Mouse (Mus musculus) layer of hippocampus, postnatal 25 days (tissue): ENCODE results near the gene U2af1. TPM values are rescaled to one million over a fixed set of nuclear protein-coding genes. Genes with fewer than 3 reads are reported as not detected.
"Not testable (repeated sequence)": the region's sequence is repeated elsewhere in the genome, so short reads cannot be mapped to it uniquely, and the experiment has no call there.

Experiments
- DNase-seq, 2 experiments: peaks; one replicate each; pipeline ENCODE4 v3.0.0; 2022; ENCODE audit warnings: mixed read lengths in 2 of 2, low spot score in 1 of 2; ENCODE audit errors: extremely low spot score in 1 of 2
- total RNA-seq, 2 experiments: library from RNA; stranded (reverse); gene quantifications; 2 replicates each; pipeline ENCODE4 v1.2.3; 2021

Gene U2af1
- total RNA-seq: 100 to 1,000 TPM; 121 to 128 TPM

DNA sequence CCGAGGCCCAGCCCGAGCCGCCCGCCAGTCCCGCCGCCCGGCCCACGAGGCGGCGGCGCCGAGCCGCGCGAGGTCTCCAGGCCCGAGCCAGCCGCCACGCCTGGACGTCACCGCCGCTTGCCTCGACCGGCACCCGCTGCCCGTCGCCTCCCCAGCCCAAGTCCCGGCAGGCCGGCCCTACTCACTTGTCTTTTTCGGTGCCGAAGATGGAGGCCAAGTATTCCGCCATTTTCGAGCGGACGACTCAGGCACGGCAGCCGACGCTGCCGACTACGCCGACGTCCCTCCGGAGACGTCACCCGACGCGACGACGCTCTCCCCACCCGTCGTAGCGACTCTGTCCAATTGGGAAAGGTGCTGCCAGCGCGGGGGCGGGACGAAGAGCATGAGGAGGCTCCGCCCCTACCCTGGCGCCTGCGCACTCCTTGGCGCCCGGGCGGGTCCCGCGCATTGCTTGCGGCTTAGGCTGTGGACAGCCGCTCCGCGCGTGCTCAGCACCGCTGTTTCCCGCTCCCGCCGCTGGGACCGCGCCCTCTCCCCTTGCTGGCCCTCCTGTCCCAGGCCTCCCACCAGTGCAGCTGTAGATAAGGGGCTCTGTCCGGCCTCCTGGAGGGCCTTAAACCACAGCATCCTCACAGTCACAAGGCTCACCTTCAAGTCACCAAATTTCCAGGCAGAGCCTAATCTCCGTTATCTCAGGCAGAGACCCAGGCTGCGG is at the start of gene U2af1:
Gene U2af1 (minus strand): TSS at position 425 of the 718 bp plus-strand sequence.
- DNase-seq: peak; percentile 96 to 98

GRCm38 (mm10) chr17:31705271-31706020 is 46.8 kb upstream of the U2af1 start:
- DNase-seq: peak; percentile 37 to 39

- no peak for DNase-seq
These were observed 44.7 kb upstream of the U2af1 start for GRCm38 (mm10) chr17:31703276-31703980.

DNA sequence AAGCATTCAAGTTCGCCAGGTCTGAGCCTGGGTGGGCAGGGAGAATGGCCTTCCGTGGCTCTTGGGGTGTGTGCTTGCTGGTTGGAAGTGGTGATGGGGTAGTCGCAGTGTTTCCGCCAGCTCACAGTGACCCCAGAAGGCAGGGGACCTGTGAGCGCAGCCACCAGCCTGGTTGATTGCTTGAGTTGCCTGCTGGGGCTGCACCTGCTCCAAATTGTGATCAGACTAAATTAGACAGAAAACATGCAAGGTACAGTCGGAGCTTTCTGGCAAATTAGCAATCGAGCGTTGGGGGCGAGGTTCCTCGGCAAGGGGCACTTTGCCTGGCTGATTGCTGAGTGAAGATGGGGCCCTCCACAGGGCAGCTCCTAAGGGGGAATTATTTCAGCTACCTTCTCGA is 39.7 kb upstream of the U2af1 start:
- DNase-seq: no peak

DNA sequence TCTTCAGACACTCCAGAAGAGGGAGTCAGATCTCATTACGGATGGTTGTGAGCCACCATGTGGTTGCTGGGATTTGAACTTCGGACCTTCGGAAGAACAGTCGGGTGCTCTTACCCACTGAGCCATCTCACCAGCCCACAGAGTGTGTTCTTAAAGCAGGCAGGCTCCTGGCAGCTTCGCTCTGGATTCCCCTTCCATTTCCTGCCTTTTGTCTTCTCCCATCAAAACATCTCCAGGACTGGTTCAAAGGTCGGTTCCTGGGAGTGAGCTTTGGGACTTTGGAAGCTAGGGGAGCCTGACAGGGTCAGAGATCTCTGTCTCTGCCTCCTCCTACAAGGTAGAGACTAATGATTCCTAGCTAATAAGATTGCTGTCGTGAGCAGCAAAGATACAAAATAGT is 36.7 kb upstream of the U2af1 start:
- not testable (repeated sequence) for DNase-seq

- no peak for DNase-seq
These were observed 36.3 kb upstream of the U2af1 start for GRCm38 (mm10) chr17:31694949-31695348.

DNA sequence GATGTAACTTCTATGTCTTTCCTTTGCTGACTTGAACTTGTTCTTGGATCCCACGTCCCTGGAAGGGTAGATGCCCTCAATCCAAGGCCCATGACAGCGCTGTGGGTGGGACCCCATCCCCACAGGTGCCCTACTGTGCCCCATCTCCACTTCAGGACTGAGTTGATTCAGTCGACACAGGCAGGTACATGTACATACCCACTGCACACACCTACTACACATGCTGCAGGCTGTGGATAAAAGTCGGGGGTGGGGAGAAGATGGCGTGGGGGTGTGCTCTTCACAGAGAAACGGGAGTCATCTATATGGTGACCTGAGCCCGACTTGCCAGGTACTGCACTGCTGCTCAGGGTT is 35.3 kb upstream of the U2af1 start:
- DNase-seq: no peak

GRCm38 (mm10) chr17:31693330-31694022 is 34.8 kb upstream of the U2af1 start:
- DNase-seq: peak; percentile 69 to 89

DNA sequence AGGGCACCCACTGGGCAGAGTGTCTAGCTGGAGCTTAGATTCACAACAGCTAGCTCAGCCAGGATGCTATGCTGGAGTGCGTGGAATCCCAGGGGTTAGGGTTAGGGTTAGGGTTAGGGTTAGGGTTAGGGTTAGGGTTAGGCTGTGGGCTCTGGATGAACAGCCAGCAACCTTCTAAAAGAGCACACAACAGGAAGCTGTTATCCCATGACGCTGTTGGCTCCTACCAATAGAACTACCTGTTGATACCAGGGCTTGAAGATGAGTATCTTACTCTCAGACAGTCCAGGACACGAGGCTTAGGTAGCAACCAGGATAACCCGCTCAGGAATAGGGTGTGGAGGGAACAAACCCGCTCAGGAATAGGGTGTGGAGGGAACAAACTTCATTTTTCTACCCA is 34.2 kb upstream of the U2af1 start:
- DNase-seq: no peak

- no peak for DNase-seq
These were observed 30.9 kb upstream of the U2af1 start for GRCm38 (mm10) chr17:31689606-31690005.

DNA sequence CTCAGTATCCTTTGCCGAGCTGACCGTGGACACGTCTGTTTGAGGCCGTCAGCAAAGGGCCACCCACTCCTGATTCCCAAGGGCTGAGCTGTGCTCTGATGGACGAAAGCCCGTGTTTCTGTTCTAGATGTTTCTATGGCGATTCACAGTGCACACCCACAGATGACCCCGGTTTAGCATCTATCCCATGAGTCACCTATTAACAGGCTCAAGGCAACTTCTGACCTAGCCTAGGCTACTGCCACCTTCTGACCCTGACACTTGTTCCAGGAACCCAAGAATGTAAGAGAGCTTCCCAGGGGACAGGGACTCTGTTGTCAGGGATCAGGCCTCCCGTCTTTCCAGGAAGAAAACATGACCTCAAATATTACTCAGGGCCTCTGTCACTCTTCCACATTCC is 29.4 kb upstream of the U2af1 start:
- DNase-seq: no peak

GRCm38 (mm10) chr17:31686225-31686564 is 27.5 kb upstream of the U2af1 start:
- no peak for DNase-seq

DNA sequence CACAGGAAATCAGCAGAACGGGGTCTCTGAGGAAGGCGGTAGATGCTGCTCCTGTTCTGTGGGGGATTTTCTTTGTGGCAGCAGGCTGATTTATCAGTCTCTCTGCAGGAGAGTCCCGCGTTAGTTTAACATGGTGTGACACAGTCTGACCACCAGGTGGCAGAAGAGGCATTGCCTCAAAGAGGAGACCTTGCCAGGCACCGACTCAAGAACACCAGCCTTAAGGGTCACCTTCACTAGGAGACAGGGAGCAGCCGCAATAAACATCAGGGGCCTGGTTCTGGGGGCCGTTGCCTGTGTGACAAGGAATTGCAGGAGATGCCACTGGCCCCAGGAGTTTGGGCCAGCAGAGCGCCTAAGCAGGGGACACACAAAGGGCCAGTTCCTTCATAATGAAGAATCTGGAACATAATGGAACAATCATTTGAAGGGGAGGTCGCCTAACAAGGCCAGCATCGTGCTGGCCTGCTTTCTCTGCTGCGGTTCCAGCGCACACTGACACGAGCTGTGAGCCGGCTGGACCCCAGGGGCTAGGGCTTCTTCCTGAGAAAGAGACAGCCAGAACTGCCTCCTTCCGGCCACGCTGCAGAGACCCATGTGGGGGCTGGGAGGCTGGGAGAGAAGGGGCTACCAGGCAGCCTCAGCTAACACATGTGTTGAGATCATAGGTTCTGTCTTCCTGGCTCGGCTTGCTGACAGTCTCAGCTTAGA is 27.0 kb upstream of the U2af1 start:
- peak; percentile 73 to 82 for DNase-seq

DNA sequence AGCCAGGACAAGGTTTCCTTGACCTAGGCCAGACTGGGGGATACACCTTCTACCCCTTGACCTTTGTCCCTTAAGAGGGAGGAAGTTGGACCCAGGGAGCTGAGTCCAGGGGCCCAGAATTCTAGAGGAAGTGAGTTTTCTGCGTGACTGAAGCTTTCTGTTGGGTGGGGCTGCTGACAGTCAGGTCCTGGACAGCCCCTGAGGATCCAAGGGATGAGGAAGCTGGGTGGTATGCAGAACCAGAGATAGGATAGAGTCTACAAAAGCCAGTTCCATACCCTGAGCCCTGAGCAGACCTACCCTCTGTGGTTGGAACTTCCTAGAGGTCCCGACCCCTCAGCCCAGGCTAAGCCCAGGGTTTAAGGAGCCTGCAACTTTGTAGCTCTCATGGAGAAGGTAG is 21.8 kb upstream of the U2af1 start:
- no peak for DNase-seq

DNA sequence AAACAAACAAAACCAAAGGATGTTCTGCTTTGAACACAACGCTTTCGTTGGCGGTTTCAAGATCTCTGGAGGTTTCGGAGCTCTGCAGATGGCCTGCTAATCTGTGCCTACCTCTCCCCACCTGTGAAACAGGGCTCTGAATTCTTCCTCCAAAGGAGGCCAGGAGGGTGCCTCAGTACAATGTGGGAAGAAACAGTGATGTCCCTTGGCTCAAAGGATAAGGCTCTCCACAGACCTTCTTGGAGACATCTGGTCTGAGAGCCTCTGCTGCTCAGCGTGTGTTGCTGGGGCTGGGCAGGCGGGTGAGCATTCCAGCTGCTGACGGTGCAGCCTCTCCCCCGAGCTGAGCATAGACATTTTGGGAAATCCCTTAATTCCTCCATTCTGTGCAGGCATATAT is 18.8 kb upstream of the U2af1 start, which contains the start of gene Cryaa:
Gene Cryaa (plus strand): TSS at position 301 of the 400 bp plus-strand sequence.
- DNase-seq: no peak

GRCm38 (mm10) chr17:31674426-31674825 is 15.7 kb upstream of the U2af1 start:
- DNase-seq: no peak

DNA sequence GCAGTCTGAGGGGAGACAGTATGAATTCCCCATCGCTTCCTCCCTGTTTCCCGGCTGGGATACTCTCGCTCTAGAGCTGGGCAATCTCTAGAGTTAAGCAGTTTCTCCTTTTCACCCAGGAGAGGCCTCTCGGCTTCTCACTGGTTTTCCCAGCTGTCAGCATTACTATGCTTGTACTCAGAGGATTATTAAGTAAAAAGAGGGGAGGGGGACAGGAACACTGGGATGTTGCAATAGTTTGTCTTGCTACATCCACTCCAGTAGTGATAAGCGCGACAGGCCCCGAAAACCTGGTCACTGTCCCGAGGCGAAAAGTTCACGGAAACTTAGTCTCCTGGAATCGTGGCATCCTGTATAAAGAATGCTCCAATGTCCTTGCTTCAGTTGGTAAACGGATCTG is 13.6 kb upstream of the U2af1 start:
- no peak for DNase-seq

DNA sequence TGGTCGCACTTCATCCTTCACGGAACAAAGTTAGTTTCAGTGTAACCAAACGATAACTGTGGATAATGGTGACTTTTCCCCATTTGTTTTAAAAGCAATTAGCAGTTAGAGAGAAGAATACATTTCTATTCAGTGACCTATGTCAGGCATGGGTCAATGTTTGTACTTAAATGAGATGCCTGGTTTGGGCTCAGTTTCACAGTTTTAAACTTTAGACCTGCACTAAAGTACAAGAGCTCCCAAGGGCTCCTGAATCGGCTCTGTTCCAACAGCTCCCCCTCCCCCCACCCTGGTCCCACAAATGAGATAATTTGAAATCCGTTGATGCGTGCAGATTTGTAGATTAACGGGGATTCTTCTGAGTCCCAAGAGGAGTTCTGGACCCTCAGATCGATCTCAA is 13.0 kb upstream of the U2af1 start:
- no peak for DNase-seq

DNA sequence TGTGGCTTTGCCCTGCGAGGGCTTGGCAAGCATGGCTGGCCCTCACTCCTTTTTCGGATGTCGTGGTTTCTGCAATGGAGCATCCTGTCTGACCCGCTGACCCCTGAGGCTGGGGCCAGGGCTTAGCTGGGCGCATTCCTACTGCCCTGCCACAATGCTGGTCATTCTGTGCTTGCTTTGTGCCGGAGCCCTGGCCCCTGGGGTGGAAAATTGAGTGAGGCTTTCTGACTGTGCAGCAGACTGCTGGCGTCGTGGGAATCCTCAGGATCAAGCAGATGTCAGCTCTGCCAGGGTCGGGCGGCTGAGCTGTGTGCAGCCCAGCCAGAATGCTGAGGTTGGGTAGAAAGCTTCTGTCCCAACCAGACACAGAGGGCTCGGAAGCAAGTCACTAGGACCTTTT is 11.5 kb upstream of the U2af1 start:
- no peak for DNase-seq

GRCm38 (mm10) chr17:31668306-31668705 is 9.6 kb upstream of the U2af1 start:
- DNase-seq: no peak
